Mouse (Mus musculus) induced T-regulatory cell, adult 2 months (primary cell): ENCODE data around the gene Rpusd3.

Experiments used
- DNase-seq: peaks from one replicate; pipeline ENCODE4 v3.0.0-alpha.2; 2012; ENCODE audit warnings: low read depth

Rpusd3 gene

GRCm38 (mm10) chr6:113429965-113430364 lies 10.8 kb upstream of the Rpusd3 start:
- no peak for DNase-seq

GRCm38 (mm10) chr6:113428006-113428405 lies 8.9 kb upstream of the Rpusd3 start:
- no peak for DNase-seq

GRCm38 (mm10) chr6:113427397-113427796 lies 8.3 kb upstream of the Rpusd3 start:
- peak; percentile 81 for DNase-seq

- no peak for DNase-seq
These were observed 7.6 kb upstream of the Rpusd3 start for GRCm38 (mm10) chr6:113426696-113427095.

- DNase-seq: no peak
These were observed 5.0 kb upstream of the Rpusd3 start for GRCm38 (mm10) chr6:113424187-113424586.

GRCm38 (mm10) chr6:113423000-113423399 lies 3.9 kb upstream of the Rpusd3 start:
- DNase-seq: no peak

GRCm38 (mm10) chr6:113418441-113419198 lies 520 bp downstream of the Rpusd3 start:
- DNase-seq: no peak

GRCm38 (mm10) chr6:113416416-113416815 lies 2.7 kb downstream of the Rpusd3 start:
- DNase-seq: no peak

GRCm38 (mm10) chr6:113410001-113410400 lies 9.1 kb downstream of the Rpusd3 start:
- DNase-seq: no peak

GRCm38 (mm10) chr6:113406683-113407082 lies 12.5 kb downstream of the Rpusd3 start:
- peak; percentile 33 for DNase-seq

- DNase-seq: no peak
These were observed 13.7 kb downstream of the Rpusd3 start for GRCm38 (mm10) chr6:113405483-113405882.

GRCm38 (mm10) chr6:113404649-113405448 lies 14.3 kb downstream of the Rpusd3 start:
- no peak for DNase-seq

GRCm38 (mm10) chr6:113402094-113402493 lies 17.0 kb downstream of the Rpusd3 start:
- DNase-seq: no peak

GRCm38 (mm10) chr6:113396270-113397030 lies 22.7 kb downstream of the Rpusd3 start:
- DNase-seq: no peak

GRCm38 (mm10) chr6:113395501-113395900 lies 23.6 kb downstream of the Rpusd3 start:
- DNase-seq: no peak

- no peak for DNase-seq
These were observed 24.3 kb downstream of the Rpusd3 start for GRCm38 (mm10) chr6:113394811-113395210.

- no peak for DNase-seq
These were observed 25.2 kb downstream of the Rpusd3 start for GRCm38 (mm10) chr6:113393951-113394350.

GRCm38 (mm10) chr6:113392387-113393071 lies 26.6 kb downstream of the Rpusd3 start:
- DNase-seq: no peak

GRCm38 (mm10) chr6:113392015-113392386 lies 27.1 kb downstream of the Rpusd3 start:
- DNase-seq: no peak

GRCm38 (mm10) chr6:113390715-113391114 lies 28.4 kb downstream of the Rpusd3 start:
- DNase-seq: no peak

GRCm38 (mm10) chr6:113388960-113389359 lies 30.2 kb downstream of the Rpusd3 start, which contains the start of gene Ttll3:
Gene Ttll3, plus strand, starts transcription at chr6:113389260.
- no peak for DNase-seq

- DNase-seq: no peak
These were observed 33.1 kb downstream of the Rpusd3 start for GRCm38 (mm10) chr6:113386025-113386424.
